Mouse (Mus musculus) kidney, adult 2 months (tissue): ENCODE measurements around the gene Hoxa3. TPM values are rescaled to one million over a fixed set of nuclear protein-coding genes. Genes with fewer than 3 reads are reported as not detected.
A peak's percentile ranks its signal among the peaks of the same experiment; 100 is the strongest.

Experiments used
- DNase-seq: peaks from one replicate; pipeline ENCODE4 v3.0.0; 2021
- H3K27ac ChIP-seq: fragments of 200-500 bp; 2 replicates; pipeline ENCODE4 v1.5.1; 2012; ENCODE audit warnings: low read depth, low read length, control low read depth, inconsistent platforms; ENCODE audit not compliant: insufficient read depth
- H3K27me3 ChIP-seq: fragments of 200-500 bp; replicated peaks from 2 replicates; pipeline ENCODE4 v1.6.1; 2012; ENCODE audit warnings: mild to moderate bottlenecking, moderate library complexity, low read length, inconsistent platforms; ENCODE audit not compliant: control insufficient read depth, insufficient read depth
- H3K36me3 ChIP-seq: fragments of 200-500 bp; 2 replicates; pipeline ENCODE4 v1.6.1; 2012; ENCODE audit warnings: mild to moderate bottlenecking, moderate library complexity, low read length, inconsistent platforms; ENCODE audit not compliant: control insufficient read depth, insufficient read depth
- H3K4me1 ChIP-seq: fragments of 200-500 bp; 2 replicates; pipeline ENCODE4 v1.6.1; 2011; ENCODE audit warnings: low read length; ENCODE audit not compliant: control insufficient read depth, insufficient read depth
- H3K4me3 ChIP-seq: fragments of 200-500 bp; 2 replicates; pipeline ENCODE4 v1.5.1; 2011; ENCODE audit warnings: mild to moderate bottlenecking, low read depth, low read length, control low read depth; ENCODE audit not compliant: insufficient read depth
- CTCF ChIP-seq: fragments of 200-500 bp; conservative IDR thresholded peaks from 2 replicates; pipeline ENCODE4 v1.5.1; 2011; ENCODE audit warnings: low read depth, mild to moderate bottlenecking, control low read depth, low read length, moderate library complexity, mixed read lengths; ENCODE audit not compliant: insufficient read depth, insufficient read length
- POLR2A ChIP-seq: fragments of 200-500 bp; IDR thresholded peaks from one replicate; pipeline ENCODE4 v1.6.1; 2011; ENCODE audit warnings: low read depth, low read length, control low read depth
- WGBS: fragments of 180-500 bp; shearing (Covaris S2); methylation state at CpG from one replicate; pipeline ENCODE4 v1.1.7; 2018; 5-methylcytosine and 5-hydroxymethylcytosine counted together
- polyA plus RNA-seq: library from polyadenylated mRNA; depleted of rRNA; stranded (reverse); fragments of >200 nt; gene quantifications from 2 replicates; pipeline ENCODE4 v1.2.3, GENCODE M21; 2012

Hoxa3 gene
- polyA plus RNA-seq, 1 experiment = 7.6 TPM

DNA sequence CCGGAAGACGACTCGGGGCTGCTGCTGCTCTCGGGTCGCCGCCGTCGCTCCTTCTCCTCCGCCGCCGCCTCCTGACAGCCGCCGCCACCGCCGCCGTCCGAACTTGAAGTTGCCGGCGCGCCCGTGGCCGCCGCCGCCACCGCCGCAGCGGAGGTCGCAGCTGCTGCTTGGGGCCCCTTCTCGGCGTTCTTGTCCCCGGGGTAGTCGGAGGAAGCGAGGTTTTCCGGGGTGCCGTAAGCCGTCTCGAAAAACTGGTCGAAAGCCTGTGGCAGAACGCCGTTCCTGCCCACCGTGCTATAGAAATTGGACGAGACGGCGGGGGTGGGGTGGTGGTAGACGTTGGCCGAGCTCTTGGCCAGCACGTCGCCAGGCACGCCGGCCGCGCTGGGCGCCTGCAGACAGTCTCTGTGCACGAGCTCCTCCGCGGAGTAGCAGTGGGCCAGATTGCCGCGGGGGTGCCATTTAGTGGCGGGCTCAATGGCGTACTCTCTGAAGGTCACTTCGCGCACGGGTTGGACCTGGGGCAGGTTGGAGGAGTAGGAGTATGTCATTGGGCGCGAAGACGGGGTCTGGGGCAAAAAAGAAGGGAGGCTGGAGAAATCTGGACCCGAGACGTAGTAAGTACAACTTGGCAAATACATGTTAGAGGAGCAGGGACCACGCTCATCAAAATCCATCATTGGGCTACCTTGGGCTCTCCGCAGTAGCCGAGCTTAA, 32.1 kb upstream of the Hoxa3 start:
- Histone ChIP-seq H3K4me1 (peaks cover 6% of the 10 kb centered on the region; the same call in 1 of the 2 replicates), H3K27me3 (peaks cover 3% of the 10 kb centered on the region; the same call in 1 of the 2 replicates), H3K27ac (peak overlapping the region; percentile 73), H3K36me3 (no peaks in the 10 kb centered on the region), H3K4me3 (peak overlapping the region; percentile 62)
- no peak for TF ChIP-seq CTCF
- TF ChIP-seq POLR2A = no peak
- 2% methylated on average over 71 of the region's 71 CpGs for WGBS
- no peak for DNase-seq

DNA sequence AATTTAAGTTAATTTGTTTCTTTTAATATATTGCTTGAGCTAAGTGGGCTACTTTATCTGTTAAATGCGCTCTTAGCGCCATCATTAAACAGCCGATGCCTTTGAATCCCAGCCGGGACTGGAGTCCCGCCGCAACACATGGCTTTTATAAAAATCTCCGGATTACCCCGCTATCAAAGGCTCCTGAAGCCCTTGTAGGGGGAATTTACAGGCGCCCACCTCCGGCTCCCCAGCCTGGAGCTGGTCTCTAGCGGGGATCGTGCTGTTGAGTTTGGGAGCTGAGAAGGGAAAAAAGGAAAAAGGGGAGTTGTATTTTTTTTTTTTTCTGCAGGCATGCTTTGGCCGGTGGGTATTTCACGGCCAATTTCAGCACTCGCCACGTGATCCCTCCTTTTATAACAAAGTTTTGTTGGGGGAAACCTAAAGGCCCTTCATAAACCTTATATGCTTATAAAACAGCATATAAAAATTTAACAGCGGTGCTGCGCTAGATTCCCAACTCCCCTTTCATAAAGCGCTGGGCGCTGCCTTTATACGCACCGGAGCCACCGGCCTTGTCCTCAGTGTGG, 31.4 kb upstream of the Hoxa3 start:
- peaks cover 3% of the 10 kb centered on the region; the same call in 1 of the 2 replicates for H3K27me3 ChIP-seq
- H3K4me3 ChIP-seq = peak overlapping the region; percentile 62

DNA sequence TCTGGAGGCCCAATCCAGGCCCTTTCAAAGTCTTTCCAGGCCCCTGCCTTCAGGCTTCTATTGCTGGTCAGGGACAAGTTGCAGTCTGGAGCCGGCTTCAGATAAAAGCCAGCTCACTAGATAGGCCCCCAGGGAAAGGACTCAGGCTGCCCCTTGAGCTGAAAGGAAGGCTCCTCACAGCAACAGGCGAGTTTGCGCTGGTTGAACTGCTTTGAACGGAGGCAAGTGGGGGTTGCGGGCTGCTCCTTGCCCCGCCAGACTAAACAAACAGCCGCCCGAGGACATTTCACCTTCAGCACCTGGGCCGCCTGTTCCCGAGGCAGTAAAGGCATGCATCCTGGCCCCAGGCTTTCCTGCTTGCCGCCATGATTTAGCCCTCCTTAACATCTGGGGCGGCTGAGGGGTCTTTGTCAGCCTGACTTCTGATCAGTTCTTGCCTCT, 30.6 kb upstream of the Hoxa3 start:
- peak overlapping the region; percentile 39; the same call in 1 of the 2 replicates for H3K27ac ChIP-seq
- TF ChIP-seq CTCF (no peak), POLR2A (no peak)
- WGBS = 58% methylated on average over 12 of the region's 12 CpGs
- H3K36me3 ChIP-seq = no peaks in the 10 kb centered on the region
- peaks cover 3% of the 10 kb centered on the region; the same call in 1 of the 2 replicates for H3K27me3 ChIP-seq
- peaks cover 6% of the 10 kb centered on the region; the same call in 1 of the 2 replicates for H3K4me1 ChIP-seq
- peak overlapping the region; percentile 40 for H3K4me3 ChIP-seq
- no peak for DNase-seq

More for the DNA sequence above, 31.4 kb upstream of the Hoxa3 start:
- Histone ChIP-seq H3K27ac (0 out of 2 replicates have a peak overlapping the region, but pooled peaks have one; percentile 73), H3K36me3 (no peaks in the 10 kb centered on the region), H3K4me1 (peaks cover 6% of the 10 kb centered on the region; the same call in 1 of the 2 replicates)
- no peak for DNase-seq
- TF ChIP-seq POLR2A (no peak), CTCF (no peak)
- 24% methylated on average over 23 of the region's 23 CpGs for WGBS

DNA sequence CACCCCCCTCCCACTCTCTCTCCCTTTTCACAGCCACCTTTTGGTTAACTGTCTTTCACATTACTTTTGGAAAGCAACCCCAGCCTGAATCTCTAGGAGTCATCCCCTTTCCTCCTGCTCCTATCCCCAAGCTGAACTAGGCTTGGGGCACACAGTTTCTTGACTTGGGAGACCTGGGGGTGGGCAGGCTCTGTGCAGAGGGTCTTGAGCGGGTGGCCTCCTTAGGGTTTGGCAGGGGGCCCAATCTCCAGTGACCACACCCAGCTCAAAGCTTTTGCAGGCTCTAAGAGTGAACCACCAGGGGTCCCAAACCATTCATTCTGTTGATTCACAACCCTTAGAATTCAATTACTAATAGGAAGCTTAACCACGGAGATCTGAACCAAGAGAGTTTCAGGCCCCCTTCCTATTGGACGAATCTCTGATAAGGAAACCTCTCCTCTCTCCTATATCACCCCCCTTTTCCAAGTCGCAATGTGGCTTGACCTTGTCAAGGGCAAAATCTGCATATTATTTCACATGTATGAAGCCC, 29.7 kb upstream of the Hoxa3 start:
- no peak for DNase-seq
- peaks cover 3% of the 10 kb centered on the region; the same call in 1 of the 2 replicates for H3K27me3 ChIP-seq
- no peaks in the 10 kb centered on the region for H3K36me3 ChIP-seq
- peaks cover 7% of the 10 kb centered on the region; the same call in 1 of the 2 replicates for H3K4me1 ChIP-seq
- 73% methylated on average over 4 of the region's 4 CpGs for WGBS
- no peak overlapping the region for H3K27ac ChIP-seq
- TF ChIP-seq CTCF = no peak
- TF ChIP-seq POLR2A = no peak
- no peak overlapping the region for H3K4me3 ChIP-seq

GRCm38 (mm10) chr6:52241001-52241621, 28.0 kb upstream of the Hoxa3 start:
- DNase-seq = no peak
- TF ChIP-seq CTCF = no peak
- no peak for TF ChIP-seq POLR2A
- no peaks in the 10 kb centered on the region for H3K36me3 ChIP-seq
- H3K27ac ChIP-seq = no peak overlapping the region; the same call in 1 of the 2 replicates
- peaks cover 19% of the 10 kb centered on the region; the same call in 1 of the 2 replicates for H3K4me1 ChIP-seq
- WGBS = 39% methylated on average over 9 of the region's 9 CpGs
- H3K4me3 ChIP-seq = no peak overlapping the region
- peaks cover 3% of the 10 kb centered on the region; the same call in 1 of the 2 replicates for H3K27me3 ChIP-seq

GRCm38 (mm10) chr6:52240389-52241000, 27.4 kb upstream of the Hoxa3 start, which contains the start of gene Hoxa10:
Gene Hoxa10 (minus strand): TSS chr6:52240854.
- DNase-seq = peak; percentile 97
- H3K36me3 ChIP-seq = no peaks in the 10 kb centered on the region
- H3K4me3 ChIP-seq = peak within 1 kb of the TSS; percentile 63
- TF ChIP-seq CTCF = peak; percentile 73
- no peak for TF ChIP-seq POLR2A
- H3K27me3 ChIP-seq = peaks cover 3% of the 10 kb centered on the region; the same call in 1 of the 2 replicates
- WGBS = 9% methylated on average over 35 of the region's 35 CpGs
- H3K27ac ChIP-seq = peak within 1 kb of the TSS; percentile 82
- H3K4me1 ChIP-seq = peaks cover 25% of the 10 kb centered on the region
